Mouse (Mus musculus): ENCODE results near the gene Gm49776. TPM values are rescaled to one million over a fixed set of nuclear protein-coding genes. Genes with fewer than 3 reads are reported as not detected.

The Gm49776 gene
- polyA plus RNA-seq, 1 experiment from 2014 or later: 3.3 TPM

MicroRNAs encoded within 50 kb of the gene (microRNA counts, 519-probe panel; counts per million panel counts)
- microRNA mmu-miR-1306: 2,283 counts per million, percentile 58 among the panel's probes with 10 or more counts

Other genes with a start within 250 kb of the Gm49776 start
- 71.2 and 75.7 TPM in 2 replicates for gene Dgcr6, start 205.5 kb downstream of the Gm49776 start, polyA plus RNA-seq (2015; fragmentation: Nextera tagmentation; extraction: Ambion mirVana)
- 15.0 and 19.9 TPM in 2 replicates for gene Prodh, start 168.1 kb downstream of the Gm49776 start, polyA plus RNA-seq (2015; fragmentation: Nextera tagmentation; extraction: Ambion mirVana)
- 4.1 and 4.7 TPM in 2 replicates for gene Rtn4r, start 130.7 kb downstream of the Gm49776 start, polyA plus RNA-seq (2015; fragmentation: Nextera tagmentation; extraction: Ambion mirVana)
- not detected in 2 replicates for gene Ccdc188, start 40.4 kb downstream of the Gm49776 start, polyA plus RNA-seq (2015; fragmentation: Nextera tagmentation; extraction: Ambion mirVana)
- 11.5 and 11.6 TPM in 2 replicates for gene Zdhhc8, start 23.2 kb downstream of the Gm49776 start, polyA plus RNA-seq (2015; fragmentation: Nextera tagmentation; extraction: Ambion mirVana)
- 102 and 107 TPM in 2 replicates for gene Trmt2a, start 9.6 kb downstream of the Gm49776 start, polyA plus RNA-seq (2015; fragmentation: Nextera tagmentation; extraction: Ambion mirVana)
- 535 and 668 TPM in 2 replicates for gene Ranbp1, start 9.6 kb downstream of the Gm49776 start, polyA plus RNA-seq (2015; fragmentation: Nextera tagmentation; extraction: Ambion mirVana)
- 21.4 and 24.8 TPM in 2 replicates for gene Dgcr8, start 30.9 kb upstream of the Gm49776 start, polyA plus RNA-seq (2015; fragmentation: Nextera tagmentation; extraction: Ambion mirVana)
- gene Tango2, start 89.8 kb upstream of the Gm49776 start, polyA plus RNA-seq (2015; fragmentation: Nextera tagmentation; extraction: Ambion mirVana): 43.0 and 49.4 TPM in 2 replicates
- 21.7 and 22.1 TPM in 2 replicates for gene Arvcf, start 89.9 kb upstream of the Gm49776 start, polyA plus RNA-seq (2015; fragmentation: Nextera tagmentation; extraction: Ambion mirVana)
- gene Txnrd2, start 168.1 kb upstream of the Gm49776 start, polyA plus RNA-seq (2015; fragmentation: Nextera tagmentation; extraction: Ambion mirVana): 25.4 and 25.8 TPM in 2 replicates
- gene Comt, start 168.5 kb upstream of the Gm49776 start, polyA plus RNA-seq (2015; fragmentation: Nextera tagmentation; extraction: Ambion mirVana): 89.5 and 97.1 TPM in 2 replicates
- gene Gnb1l, start 240.4 kb upstream of the Gm49776 start, polyA plus RNA-seq (2015; fragmentation: Nextera tagmentation; extraction: Ambion mirVana): 13.8 and 14.0 TPM in 2 replicates
- 3.2 and 3.4 TPM in 2 replicates for gene Rtl10, start 240.6 kb upstream of the Gm49776 start, polyA plus RNA-seq (2015; fragmentation: Nextera tagmentation; extraction: Ambion mirVana)

All from intestine, embryonic 15.5 days (tissue).